Mouse (Mus musculus): ENCODE data around the gene Tmem231. TPM values are rescaled to one million over a fixed set of nuclear protein-coding genes. Genes with fewer than 3 reads are reported as not detected.
"Not testable (repeated sequence)": the region's sequence is repeated elsewhere in the genome, so short reads cannot be mapped to it uniquely, and the experiment has no call there.

Gene Tmem231
- total RNA-seq, 4 experiments from 2014 or later, result 6.3 to 12.4 (median 9.5) TPM

DNA sequence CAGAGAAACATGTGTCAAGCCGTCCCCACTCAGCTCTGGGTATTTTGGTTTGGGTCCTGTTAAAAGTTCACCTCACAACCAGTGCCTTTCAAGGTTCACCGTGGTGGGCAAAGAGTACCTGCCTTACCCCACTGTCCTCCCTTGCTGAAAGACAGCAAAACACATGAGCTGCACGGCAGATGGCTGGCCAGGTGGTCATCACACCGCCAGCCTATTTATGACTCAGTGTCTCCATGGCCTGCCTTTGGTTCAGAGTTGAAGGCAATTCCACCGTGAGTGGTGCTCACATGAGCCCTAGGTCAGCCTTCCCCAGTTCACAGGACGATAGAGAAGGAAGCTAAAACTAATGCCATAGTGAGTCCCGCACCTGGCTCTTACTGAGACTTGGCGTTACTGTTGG lies 14.3 kb upstream of the Tmem231 start:
- DNase-seq, result no peak

DNA sequence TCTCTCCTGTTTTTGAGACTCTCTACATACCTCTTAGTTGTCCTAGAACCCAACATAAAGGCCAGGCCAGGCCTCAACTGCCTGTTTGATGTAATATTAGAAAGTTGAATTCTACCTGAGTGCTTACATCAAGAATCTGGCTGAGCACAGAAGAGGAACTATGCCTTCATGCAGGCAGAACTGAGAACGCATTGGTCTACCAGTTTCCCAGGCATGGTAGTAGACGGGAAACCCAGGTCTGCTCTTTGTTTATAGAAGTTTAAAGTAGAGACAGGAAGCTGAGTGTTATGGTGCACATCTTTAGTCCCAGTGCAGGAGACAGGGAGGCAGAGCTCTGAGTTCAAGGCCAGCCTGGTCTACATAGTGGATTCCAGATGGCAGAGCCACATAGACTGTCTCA lies 13.5 kb upstream of the Tmem231 start:
- DNase-seq, result no peak

DNA sequence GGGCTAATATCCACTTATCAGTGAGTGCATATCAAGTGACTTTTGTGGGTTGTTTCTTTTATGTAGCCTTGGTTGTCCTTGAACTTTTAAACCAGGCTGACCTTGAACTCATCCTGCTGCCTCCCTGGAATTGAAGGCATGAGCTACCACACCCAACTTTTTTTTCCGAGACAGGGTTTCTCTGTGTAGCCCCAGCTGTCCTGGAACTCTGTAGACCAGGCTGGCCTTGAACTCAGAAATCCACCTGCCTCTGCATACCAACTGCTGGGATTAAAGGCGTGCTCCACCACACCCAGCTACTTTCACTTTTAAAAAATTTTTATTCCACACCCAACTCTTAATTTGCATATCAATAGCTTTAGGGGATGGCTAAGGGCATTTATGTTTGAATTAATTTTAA lies 9.9 kb upstream of the Tmem231 start:
- DNase-seq, result no peak

DNA sequence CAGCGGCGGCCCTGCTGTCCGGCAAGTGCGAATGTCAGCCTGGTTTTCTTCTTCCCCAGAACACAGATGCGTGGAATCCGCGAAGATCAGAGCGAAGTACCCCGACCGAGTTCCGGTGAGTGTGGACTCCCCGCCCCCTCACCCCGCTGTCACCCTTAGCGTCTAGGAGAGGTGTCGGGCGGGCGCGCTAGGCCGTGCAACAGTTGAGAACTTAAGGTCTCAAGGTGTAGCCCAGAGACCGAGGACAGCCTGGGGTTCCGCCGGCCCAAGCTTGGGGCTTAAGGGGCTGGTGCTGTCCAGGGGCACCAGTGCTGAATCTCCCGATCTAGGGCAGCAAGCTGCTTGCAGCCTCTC lies 7.4 kb upstream of the Tmem231 start:
- DNase-seq, result peak; percentile 38

DNA sequence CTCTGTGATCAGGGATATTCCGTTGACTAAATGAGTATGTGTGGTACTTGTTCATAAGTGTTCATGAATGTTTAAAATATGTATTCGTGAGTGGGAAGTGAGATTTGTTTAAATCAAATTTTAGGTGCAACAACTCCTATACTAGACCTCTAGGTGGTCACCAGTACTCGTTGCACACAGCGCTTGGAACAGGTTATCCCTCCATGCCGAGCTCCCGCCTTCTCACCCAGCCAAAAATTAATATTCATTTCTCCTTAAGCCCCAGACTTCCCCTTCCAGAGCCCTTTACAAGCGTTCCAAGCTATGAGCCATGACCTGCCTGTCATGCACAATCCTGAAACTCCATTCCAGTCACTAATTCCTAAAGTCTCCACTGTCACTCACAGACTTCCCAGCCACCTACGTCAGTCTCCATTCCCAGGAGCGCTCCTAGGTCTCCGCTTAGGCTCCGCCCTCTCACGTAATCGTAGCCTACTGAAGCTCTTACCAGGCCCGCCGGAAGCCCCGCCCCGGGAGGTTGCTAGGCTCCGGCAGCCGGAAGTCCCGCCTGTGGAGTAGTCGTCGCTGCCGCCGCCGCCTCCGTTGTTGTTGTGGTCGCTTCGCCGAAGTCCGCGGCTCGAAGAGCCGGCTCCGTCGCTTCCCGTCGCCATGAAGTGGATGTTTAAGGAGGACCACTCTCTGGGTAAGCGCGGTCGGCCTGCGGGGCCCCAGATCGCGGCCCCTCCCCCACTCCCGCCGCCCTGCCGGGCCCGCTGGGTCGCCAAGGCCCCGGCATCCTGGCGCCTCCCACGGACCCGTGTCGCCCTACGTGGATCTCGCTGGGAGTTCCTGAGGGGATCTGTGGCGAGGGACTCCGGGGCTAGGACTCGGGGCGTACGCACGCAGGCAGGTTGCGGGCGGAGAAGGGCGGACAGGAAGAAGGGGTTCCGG lies 6.8 kb upstream of the Tmem231 start, which contains the start of gene Gabarapl2:
Gene Gabarapl2 (plus strand): TSS at position 533 of the 930 bp plus-strand sequence.
- DNase-seq, result peak; percentile 96

DNA sequence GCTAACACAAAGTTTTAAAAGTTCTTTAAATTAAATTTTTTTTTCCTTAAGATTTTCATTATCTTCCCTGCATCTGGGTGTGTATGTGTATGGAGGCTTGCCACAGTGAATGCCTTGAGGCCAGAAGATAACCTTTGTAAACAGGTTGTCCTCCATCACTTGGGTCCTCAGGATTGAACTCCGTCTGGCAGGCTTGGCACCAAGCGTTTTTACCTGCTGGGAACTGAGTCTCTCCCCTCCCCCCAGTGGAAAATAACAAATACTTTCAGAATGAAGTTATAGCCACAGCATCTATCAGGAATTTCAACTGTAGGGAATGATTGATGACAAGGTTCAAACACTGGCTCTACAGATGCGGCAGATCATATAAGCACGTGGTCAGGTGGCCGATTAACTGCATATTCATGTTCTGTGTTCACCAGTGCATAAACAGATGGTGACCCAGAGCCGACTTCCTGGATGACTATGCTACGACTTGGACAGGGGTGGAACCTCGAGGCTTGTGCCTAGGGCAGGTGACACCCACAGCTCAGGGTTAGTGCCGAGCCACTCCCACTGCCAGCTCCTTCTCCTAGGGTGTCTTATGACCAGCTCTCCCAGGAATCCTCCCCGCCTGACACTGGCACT lies 5.9 kb upstream of the Tmem231 start:
- DNase-seq, result peak; percentile 60

DNA sequence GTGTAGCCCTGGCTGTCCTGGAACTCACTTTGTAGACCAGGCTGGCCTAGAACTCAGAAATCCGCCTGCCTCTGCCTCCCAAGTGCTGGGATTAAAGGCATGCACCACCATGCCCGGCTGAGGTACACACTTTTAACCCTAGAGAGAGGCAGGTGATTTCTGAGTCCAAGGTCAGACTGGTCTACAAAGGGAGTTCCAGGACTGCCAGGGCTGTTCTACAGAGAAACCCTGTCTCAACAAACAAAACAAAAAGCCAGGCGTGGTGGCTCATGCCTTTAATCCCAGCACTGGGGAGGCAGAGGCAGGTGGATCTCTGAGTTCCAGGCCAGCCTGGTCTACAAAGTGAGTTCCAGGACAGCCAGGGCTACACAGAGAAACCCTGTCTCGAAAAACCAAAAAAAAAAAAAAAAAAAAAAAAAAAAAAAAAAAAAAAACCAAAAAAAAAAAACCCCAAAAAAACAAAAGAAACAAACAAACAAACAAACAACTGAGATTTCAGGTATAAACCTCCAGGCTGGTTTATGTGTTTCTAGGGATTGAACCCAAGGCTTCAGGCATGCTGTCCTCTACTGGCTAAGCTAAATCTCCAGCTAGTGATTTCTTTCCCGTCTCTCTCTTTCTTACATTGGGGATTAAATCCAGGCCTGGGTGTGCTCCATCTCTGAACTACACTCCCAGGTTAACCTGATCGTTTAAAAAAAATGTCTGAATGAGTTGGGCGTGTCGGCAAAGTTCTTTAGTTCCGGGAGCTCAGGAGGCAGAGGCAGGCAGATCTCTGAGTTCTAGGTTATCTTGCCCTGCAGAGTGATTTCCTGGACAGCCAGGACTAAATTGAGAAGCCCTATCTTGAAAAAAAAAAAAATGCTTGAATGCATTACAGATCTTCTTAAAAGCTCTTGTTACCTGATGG lies 4.7 kb upstream of the Tmem231 start:
- not testable (repeated sequence) for DNase-seq

DNA sequence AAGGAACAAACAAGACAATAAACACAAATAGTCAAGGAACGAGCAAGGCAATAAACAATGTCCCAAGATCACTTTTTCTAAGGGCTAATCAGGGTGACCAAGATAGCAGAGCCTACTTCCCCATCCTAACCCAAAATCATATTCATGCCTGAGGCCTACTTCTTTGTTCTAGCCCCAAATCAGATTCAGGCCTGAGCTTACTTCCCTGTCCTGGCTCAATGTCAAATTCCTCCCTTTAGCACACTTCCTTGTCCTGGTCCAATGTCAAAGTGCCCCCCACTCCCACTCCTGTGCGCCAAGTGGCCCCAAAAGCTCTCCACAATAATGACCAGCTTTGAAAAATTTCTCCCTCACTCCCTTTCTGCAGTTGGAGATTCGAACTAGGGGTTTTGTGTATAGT lies 3.5 kb upstream of the Tmem231 start:
- no peak for DNase-seq

DNA sequence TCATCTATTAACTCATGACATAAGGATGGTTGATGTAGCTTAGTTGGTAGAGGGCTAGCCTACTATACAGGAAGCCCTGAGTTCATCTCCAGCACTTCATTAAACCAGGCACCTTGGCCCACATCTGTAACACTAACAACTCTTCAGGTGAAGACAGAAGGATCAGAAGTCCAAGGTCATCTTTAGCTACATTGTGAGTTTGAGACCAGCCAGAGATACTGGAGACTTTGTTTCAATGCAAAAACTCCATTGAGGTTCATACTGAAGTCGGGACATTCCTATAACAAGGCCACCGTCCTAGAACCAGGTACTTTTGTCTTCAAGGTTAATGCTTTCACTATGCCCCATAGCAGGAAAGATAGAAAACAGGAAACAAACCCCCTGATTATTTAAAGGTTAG lies 520 bp upstream of the Tmem231 start:
- DNase-seq, result no peak

DNA sequence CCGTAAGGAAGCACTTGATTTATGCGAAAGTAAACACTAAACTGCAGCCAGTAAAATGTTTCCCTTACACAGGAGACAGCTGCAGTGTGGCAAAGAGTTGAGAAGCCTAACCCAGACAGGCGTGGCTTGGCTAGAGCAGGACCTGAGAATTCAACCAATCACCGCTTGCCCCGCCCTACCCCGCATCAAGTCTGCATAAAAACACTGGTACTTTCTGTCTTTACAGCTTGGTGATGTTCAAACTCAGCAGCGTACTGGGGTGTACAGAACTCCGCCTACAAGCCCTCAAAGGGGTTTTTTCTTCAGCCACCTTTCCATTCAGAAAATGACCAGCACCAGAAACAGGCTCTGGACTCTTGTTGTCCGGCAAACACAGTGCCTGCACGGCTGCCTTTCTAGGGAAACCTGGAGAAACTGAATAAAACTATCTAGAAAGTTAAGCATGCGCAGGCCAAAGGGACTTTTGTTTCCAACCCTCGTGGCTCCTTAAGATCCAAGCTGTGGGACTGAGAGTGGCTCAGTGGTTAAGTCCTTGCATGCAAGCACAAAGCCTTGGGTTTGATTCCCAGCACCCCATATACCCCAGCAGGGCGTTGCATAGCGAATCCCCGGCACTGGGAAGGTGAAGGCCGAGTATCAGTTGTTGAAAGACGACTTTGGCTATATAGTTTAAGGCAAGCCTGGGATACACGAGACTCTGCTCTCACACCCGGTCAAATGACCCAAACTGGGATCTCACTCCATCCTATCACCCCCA lies 923 bp downstream of the Tmem231 start:
- peak; percentile 58 for DNase-seq

DNA sequence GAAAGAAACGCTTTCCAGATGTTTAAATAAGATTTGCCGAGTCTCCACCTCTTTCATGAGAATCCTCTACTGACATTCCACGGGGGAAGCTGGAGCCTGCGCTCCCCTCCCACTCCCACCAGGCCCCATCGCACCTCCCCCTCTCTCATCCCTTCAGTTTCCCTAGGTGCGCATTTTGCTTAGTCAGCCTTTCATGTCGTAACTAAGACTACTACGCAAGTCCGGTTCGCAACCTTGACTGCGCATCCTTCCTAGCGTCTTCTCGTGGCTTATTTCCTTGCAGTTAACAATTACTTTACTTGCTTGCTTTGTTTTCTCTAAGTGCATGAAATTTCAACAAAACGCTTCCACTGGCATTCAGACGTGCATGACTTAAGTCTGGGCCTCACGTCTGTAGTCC lies 2.0 kb downstream of the Tmem231 start:
- DNase-seq, result no peak

DNA sequence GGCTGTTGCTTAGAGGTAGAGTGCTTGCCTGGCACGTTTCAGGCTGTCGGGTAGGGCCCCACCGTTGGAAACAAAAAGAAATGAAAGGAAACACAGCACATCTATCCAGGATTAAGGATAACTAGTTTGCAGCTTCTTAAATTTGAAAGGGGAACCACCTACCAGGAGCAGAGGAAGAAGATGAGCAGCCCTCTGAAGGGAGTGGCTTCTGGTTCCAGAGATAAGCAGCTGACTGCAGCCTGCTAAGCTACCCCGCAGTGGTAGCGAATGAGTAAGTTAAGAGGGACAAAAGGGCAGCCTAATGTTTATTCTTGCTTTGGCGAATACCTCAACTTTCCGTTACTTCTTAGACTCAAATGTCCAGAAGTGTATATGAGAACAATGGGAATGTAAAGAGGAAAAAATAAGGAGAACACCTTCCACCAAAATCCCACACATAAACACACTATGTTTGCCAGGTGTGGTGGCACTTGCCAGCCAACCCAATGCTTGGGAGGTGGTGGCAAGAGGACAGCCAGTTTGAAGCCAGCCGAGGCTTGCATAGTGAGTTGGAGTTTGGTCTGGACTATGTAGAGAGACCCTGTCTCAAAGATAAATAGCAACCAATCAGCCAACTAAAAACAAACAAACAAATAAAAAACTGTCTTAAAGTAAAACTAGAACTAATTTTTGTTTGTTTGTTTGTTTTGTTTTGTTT lies 3.9 kb downstream of the Tmem231 start:
- no peak for DNase-seq

DNA sequence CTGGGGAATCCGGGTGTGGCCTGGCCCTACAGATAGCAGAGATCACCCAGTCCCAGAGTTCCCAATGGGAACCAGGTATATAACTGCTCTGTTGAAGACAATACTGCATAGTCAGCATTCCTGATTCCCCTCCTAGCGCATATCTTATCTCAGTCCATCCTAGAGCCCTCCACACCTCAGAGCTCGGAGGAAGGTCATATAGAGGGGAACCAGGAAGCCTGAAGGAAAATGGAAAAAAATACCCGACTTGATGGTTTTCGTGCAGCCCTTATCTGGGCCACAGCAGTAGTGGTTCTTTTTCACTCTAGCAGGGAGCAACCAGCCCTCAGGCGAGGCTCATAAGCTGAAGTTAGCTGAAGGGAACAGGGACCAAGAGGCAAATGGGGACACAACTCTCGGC lies 8.7 kb downstream of the Tmem231 start:
- no peak for DNase-seq

DNA sequence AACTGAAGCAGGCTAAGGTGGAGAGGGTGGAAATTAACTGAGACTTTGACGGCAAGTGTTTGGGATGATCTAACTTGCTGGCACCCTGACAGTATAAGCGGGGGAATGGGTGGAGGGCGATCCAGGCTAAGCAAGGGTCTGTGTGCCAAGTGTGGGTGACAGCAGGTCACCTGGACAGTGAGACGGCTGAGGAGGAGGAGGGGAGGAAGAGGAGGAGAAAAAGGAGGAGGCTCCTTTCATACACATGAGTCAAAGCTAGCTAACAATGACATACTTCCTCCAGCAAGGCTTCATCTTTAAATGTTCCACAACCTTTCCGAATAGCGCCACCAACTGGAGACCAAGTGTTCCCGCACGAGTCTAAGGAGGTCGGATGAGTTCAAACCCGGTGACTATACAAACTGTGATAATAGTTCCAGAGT lies 10.3 kb downstream of the Tmem231 start:
- DNase-seq, result peak; percentile 31

DNA sequence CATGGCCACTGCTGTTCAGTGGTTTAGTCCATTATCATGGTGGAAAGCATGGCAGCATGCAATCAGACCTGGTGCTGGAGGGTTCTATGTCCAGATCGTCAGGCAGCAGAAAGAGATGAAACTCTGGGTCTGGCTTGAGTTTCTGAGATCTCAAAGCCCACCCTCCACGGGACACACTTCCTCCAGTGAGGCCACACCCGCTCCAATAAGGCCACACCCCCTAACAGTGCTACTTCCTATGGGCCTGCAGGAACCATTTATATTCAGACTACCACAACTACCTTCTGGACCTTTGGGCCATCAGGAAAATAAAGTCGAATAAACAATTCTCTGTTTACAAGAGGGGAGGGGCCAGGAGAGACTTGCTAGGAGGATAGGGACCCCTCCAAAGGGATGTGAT lies 12.7 kb downstream of the Tmem231 start:
- no peak for DNase-seq

DNA sequence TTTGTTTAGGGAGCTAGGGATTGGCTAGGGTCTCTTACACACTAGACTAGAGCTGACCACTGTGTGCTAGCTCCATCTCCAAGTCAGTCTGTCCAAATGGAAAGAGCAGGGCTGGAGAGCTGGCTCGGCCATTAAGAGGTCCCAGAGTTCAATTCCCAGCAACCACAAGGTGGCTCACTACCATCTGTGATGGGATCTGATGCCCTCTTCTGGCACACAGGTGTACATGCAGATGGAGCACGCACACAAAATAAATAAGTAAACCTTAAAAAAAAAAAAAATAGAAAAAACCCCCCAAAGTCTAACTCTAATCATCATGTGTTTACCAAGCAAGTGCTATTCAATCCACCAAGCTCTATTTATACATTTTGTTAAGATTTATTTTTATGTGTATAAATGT lies 14.0 kb downstream of the Tmem231 start:
- DNase-seq, result no peak

DNA sequence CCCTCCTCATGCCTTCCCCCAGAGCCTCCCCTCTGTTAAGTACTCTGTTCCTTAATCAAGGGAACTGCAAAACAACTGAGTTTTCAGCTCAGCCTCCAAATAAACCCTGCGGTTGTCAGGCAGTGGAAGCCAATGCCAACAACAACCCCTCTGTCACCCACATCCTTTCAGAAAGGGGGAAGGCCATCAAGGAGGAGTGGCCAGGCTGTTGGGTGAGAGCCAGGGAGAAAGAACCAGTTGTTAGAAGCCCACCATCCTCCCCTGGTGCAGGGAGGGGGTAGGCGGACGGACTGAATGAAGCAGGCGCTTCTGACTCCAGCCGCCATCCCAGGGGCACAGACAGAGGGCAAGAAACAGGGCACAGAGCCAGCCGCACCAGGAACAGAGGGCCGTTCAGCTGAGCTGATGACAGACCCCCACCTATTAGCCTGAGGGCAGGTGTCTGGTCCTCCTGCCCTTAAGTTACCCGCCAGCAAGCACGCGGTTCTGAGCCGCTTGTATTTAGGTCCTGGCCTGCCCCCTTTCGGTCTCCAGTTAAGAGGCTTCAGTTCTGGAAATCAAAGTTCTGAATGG lies 20.7 kb downstream of the Tmem231 start:
- DNase-seq, result no peak

DNA sequence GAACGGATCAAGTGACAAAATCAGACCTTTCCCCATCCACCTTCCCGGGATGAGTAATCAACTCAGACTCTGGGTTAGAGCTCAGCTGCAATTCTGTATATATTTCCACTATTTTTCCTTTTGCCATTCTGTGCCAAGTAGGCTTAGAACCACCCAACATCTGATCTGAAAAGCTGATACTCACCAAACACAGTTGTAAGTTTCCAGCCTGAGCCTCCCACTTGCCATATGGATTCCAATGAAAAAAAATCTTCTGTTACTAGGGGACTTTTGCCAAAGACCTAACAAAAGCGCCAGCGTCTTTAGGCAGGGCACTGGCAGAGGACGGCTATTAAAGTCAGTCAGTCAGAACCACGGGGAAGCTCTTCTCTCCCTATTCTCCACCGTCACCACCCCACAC lies 22.1 kb downstream of the Tmem231 start:
- no peak for DNase-seq

DNA sequence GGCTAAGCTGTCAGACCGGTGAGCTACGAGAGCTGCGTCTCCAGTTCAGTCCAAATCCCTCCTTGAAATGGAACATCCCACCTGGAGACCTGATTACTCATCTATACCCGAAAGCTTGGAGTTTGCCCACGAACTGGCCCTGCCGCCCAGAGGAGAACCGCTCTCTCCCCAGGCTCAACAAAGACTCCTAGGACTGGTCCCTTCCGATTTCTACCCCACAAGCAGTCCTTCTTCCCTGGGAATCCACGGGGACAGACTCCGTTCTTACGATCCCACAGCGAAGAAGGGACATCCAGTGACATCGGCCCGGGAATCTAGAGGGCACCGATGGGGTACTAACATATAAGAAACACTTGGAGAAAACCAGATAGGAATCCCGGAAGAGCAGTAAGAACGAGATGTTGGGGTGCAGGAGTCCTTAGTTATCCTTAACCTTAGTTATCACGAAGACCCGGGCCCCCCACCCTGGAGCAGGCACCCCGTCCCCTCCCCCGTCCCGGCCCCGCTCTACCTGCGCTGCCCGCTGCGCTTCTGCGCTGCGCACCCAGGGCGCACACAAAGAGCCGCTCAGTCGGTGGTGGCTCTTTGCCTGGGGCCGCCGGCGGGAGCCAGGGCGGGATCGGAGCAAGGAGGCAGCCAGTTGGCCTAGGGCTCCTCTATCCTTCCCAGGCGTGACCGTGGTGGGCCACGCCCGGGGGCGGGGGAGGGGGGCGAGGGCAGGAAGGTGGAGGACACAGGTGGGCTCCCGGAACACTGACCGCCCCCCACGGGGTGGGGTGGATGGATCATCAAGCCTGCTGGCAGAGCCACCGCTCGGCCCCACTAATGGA lies 23.8 kb downstream of the Tmem231 start, which contains the start of gene Chst5:
Gene Chst5 (minus strand): TSS at position 827 of the 830 bp plus-strand sequence.
- no peak for DNase-seq

DNA sequence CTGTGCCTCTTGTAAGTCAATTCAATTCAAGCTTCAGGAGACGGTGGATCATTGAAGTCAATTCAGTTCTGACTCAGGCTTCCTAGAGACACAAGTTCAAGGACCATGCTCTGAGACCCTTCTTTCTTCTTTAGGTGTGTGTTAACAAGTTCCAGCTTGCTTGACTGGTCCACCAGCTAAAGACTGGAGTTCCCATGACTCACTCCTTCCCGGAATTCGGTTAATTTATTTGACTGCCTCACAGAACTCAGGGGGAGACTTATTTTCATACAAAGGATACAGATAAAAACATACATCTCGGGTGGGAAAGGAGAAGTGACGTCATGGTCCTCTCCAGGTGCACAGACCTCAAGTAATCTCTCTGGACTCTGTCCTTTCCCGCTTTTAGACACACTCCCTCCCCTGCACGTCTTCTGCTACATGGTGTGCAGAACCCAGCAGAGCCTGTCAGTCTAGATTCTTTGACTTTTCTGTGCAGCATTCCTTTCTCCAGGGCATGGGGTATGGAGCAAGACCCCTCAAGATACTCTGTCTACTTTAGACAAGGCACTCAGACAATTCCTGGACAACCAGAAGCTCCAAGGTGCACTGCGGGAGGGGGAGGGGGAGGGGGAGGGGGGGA lies 28.1 kb downstream of the Tmem231 start:
- DNase-seq, result no peak

All from adrenal gland, adult 8-10 months (tissue).